Mouse (Mus musculus): ENCODE measurements around the gene Cnnm1.
"Not testable (repeated sequence)": the region's sequence is repeated elsewhere in the genome, so short reads cannot be mapped to it uniquely, and the experiment has no call there.

Cnnm1 gene

DNA sequence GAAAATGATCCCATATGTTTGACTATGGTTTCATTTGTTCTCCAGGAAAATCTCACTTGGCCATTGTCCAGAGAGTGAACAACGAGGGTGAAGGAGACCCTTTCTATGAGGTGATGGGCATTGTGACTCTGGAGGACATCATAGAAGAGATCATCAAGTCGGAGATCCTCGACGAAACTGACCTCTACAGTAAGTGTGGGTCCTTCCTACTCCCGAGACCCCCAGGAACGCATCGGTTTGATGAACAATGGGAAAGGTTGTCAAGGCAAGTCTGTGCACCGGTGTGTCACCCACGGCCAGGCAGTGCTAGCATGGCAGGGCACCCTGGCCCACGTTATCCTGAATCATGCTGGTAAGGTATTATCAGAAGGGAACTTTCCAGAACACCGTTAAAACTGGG lies 24.8 kb downstream of the Cnnm1 start:
- DNase-seq (ENCODE audit: low spot score in 2 of 2): no peak

DNA sequence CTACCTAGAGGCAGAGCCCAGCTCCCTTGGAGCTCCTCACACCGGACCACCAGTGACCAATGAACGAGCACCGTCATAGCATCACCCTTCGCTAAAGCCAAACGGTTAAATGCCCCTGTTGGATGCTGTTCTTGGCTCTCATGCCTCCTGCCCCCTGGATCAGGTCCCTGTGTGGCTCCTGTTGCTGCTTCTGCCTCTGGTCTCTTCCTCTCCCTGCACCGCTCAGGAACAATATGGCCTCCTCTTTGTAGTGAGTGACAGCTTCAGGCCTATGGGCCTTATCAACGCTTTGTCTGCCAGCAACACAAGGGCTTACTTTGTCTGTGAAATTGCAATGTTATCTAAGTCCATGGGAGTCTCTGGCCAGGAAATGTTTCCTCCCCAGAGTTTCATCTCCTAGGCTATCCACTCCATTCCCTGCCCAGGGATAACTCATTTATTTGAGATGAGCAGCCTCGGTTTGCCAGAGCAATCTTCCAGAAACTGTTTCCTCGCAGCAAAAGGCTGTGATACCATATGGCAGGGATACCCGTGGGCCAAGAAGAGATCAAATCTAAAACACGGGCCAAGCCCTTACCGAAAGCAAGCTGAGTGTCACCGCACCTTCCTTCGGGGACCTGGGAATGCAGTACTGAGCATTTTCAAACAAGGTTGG lies 25.5 kb downstream of the Cnnm1 start:
- DNase-seq (ENCODE audit: low spot score in 2 of 2): no peak

DNA sequence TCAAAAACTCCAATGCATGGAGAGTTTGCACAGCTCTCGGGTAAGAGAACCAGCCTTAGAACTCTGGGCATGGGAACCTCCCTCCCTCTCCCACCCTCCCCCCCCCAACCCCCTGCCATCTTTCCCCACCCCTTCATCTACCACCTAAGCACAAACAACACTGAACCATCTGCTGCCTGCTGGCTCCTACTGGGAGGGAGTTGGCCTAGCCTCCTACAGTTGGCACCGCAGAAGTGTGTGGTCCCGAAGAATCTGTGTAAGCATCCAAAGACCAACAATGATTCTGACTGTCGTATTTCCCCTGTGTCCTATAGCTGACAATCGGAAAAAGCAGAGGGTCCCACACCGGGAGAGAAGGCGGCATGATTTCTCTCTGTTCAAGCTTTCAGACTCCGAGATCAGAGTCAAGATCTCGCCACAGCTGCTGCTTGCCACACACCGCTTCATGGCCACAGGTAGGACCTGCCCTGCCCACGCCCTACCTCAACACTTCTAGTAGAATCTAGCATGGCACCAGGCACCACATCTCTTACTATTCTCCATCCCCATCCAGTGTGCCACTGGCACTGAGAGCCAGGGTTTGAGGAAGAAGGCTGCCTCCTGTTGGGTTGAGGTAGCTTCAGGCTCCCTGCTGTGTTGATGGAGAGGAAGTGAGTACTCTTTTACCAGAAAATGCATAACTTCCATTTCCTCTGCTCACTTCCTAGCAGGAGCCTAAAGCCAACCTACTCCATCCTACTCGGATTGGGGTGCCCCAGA lies 27.9 kb downstream of the Cnnm1 start:
- no peak for DNase-seq (ENCODE audit: low spot score in 2 of 2)

DNA sequence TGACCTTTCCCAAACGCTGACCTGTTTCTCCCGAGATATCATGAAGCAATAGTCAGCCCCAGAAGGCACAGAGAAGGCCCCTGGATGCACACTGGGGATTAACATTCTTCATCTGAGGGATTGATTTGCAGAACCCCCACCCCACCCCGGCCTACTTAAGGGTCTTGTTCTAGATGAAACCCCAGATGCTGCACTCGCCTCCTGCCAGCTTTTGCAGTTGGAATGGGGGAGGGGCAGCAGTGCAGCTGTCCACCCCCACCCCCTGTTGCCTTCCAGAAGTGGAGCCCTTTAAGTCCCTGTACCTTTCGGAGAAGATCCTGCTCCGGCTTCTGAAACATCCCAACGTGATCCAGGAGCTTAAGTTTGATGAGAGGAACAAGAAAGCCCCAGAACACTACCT lies 29.1 kb downstream of the Cnnm1 start:
- no peak for DNase-seq (ENCODE audit: low spot score in 2 of 2)

DNA sequence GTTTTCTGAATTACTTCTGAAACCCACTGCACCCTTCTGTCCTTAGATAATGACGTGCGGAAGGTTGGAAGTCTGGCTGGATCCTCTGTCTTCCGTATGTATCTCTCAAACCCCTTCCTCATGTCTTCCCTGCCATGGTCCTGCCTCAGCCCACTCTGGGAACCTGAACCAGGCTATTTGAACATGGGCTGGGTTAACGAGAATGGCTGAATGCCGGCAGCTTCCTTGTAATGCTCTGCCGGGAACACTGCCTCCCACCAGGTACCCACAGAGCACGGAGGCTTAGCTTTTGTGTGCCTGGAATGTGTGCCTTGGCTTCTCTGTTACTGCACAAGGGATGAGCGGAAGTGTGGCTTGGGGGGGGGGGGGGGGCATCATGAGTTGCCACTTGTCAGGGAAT lies 32.1 kb downstream of the Cnnm1 start:
- DNase-seq (ENCODE audit: low spot score in 2 of 2): no peak

DNA sequence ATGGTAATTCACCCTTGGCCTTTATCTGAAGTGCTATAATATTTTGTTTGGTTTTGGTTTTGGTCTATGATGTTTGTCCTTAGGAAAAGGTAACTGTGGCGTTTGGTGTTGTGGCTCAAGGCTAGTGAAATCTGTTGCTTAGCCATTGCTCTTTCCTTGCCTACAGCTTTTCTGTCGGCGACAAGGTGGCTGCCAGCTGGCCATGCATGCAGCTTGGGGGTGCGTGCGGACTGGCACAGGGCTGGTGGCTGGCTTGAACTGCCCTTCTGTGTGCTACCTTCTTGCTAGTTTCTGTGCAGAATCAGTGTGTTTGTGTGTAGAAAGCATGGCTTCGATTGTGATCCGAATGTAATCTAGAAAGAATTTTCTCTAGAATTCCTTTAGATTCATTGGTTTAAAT lies 32.5 kb downstream of the Cnnm1 start:
- no peak for DNase-seq (ENCODE audit: low spot score in 2 of 2)

DNA sequence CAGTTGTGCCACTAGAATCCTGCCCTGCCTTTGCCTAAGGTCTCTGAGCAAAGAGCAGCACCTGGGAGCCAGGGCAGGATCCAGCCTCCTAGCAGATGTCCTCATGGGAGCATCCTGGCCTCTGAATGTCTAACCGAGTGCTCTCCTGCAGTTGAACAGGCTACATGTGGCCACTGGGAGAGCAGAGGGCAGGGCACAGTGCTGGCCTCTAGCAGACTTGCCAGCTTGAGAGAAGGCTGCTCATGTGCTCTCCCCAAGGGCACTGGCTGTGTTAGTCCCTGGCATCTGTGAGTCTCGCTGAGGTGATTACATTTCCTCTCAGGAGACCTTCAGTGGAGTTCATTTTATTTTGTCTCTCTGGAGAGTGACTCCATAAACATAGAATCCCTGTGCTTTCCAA lies 35.4 kb downstream of the Cnnm1 start:
- no peak for DNase-seq (ENCODE audit: low spot score in 2 of 2)

DNA sequence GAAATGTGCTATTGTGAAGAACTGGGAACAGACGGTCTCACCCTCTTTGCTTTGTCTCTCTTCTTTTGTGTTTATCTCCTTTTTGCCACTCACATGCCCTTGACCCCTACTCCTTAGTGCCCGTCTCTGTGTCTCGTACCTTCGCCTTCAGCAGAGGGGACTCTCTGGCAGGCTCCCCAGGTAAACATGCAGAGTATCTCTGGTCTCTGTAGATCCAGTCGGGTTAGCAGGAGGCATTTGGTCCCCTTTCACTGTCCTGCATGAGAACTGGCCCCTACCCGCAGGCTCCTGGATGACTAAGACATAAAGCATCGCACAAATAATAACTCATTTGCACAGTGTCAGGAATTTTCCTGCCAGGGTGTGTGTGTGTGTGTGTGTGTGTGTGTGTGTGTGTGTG lies 35.8 kb downstream of the Cnnm1 start:
- no peak for DNase-seq (ENCODE audit: low spot score in 2 of 2)

DNA sequence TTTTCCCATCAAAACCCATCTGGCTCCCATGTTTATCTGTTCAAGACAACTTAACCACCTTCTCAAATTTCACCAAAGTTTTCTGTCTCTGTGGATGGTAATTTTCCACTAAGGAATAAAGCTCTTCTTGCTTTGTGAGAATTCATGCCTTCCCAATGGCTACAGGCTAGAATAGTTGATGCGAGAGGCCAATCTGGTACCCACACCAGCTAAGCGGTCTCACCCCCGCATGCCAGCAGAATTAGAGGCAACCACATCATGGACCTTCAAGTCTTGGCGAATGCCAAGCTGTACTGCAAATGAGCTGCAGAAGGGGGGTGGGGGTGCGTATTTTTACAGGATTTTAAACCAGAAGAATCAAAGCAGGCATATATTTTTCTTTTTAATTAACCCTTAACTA lies 37.2 kb downstream of the Cnnm1 start:
- DNase-seq (ENCODE audit: low spot score in 2 of 2): no peak

DNA sequence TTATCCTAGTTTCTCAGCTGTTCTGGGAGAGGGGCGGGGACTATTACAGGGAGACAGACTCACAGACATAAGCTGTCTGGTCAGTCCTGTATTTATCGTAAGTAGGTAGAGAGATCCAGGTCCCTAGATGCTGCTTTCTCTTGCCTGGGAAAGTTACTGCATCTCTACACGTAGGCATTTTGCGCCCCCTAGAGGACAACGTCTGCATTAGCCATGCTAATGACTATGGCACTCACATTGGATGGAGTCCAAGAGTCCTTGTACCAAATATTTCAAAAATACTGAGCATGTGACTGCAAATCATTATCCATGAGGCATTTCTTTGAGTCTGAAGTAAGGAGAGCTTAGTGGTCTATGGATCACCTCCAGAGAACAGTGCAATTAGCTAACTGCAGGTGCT lies 38.7 kb downstream of the Cnnm1 start:
- DNase-seq (ENCODE audit: low spot score in 2 of 2): peak; percentile 26 to 33

DNA sequence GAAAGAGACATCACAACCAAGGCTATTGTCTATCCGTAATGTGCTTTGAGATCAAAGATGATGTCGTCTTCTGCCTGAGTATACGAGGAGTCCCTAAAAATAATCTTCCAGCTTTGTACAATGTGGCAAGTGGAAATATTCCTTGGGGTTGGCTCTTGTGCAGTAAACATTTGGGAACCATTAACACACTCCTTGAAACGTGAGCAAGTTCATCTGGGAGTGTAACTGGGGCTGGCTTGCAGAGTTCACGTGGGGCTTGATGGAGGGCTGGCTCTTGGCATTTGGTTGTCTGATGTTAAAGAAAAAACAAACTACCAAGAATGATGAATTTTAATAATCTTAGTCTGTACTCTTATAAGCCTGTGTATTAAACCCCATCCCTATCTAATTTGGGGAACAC lies 39.2 kb downstream of the Cnnm1 start:
- no peak for DNase-seq (ENCODE audit: low spot score in 2 of 2)

DNA sequence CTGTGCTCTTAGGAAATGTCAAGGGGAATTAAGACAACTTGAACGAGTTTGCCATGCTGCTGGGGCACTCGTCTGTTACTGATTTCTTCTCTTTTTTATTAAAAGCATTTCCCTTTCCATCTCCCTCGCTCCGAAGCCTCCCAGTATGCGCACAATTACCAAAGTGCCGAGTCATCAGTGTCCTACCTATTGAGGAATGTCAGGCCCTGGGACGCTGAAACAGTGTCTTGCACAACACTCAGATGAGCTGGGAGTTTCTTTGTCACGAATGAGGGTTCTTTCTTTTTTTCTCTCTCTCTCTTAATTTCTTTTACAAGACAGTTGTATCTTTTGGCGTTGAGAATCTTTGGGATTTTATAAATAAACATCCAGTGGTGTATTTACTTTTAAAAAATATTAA lies 40.3 kb downstream of the Cnnm1 start:
- no peak for DNase-seq (ENCODE audit: low spot score in 2 of 2)

DNA sequence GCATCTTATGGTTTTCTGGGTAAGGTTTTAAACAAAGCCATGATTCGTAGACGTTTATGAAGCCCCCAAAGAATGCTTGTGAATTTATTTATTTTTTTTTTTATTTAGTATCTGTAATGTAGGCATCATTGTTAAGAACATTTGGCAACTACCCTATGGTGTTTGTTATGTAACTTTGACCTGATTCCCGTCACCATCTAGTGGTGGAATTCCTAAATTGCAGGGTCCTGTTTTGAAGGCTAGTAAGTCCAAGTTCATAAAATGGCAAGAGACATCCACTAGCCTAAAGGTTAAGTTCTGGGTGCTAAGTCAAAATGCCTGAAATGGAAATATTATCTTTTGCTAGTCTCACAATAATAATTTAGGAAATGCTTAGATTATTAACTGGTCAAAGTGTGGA lies 47.2 kb downstream of the Cnnm1 start:
- DNase-seq (ENCODE audit: low spot score in 2 of 2): no peak

DNA sequence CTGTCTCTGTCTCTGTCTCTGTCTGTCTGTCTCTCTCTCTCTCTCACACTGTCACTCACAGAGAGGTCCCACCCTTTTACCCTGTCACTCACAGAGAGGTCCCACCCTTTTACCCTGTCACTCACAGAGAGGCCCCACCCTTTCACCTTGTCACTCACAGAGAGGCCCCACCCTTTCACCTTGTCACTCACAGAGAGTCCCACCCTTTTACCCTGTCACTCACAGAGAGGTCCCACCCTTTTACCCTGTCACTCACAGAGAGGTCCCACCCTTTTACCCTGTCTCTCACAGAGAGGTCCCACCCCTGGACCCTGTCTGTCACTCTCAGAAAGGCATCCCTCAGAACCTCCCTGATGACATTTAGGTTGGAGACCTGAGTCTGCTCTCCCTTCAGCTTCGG lies 53.1 kb downstream of the Cnnm1 start:
- not testable (repeated sequence) for DNase-seq (ENCODE audit: low spot score in 2 of 2)

DNA sequence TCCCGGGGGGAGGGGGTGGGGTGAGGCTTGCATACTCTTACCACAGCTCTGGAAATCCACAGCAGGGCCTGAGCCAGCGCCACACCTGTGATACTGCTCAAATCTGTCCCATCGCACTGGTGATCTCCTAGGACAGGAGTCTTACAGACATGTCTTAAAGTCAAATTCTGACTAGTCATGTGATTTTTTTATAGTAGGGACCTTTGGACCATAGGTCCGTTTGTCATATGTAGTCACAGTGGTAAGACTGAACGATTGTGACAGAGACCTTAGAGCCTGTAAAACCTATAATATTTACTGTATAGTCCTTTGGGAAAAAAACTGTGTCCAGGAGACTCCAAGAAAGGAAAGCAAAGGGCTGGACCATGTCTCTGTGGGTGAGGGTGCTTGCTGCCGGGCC lies 53.6 kb downstream of the Cnnm1 start:
- DNase-seq (ENCODE audit: low spot score in 2 of 2): no peak

DNA sequence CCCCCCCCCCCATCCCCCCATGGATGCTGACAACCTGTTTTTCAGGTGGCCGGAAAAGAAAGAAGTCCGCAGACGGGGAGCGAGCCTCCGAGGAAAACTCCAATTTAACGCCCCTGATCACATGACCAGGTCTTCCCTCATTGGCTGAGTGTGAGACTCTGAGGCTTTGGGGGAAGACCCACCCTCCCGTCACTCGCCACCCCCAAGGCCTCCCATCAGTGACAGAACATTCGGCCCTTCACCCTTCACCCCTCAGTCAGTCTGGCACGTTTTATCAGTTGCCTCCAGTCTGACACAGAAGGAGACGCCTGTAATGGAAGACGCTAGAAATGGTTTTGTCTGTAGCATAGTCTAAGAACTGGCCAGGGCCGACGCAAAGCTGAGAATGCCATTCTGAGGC lies 54.7 kb downstream of the Cnnm1 start:
- no peak for DNase-seq (ENCODE audit: low spot score in 2 of 2)

DNA sequence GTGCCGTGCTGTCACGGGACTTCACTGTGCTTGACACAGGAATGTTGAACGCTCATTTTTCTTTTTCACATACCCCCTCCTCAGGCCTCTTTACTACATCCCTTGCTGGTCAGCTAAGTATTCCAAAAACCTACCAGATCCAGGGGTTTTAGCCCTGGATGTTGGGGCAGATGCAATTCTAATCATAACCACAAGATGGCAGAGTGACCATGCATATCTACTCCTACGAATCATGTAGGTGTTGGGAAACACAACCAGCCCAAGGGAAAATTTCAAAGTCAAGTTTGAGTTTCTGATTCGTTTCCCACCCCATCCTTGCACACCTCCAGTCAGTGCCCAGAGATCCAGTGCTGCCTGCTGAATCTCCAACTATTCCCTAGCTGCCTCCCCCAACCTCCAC lies 55.6 kb downstream of the Cnnm1 start:
- peak; percentile 25 to 35 for DNase-seq (ENCODE audit: low spot score in 2 of 2)

DNA sequence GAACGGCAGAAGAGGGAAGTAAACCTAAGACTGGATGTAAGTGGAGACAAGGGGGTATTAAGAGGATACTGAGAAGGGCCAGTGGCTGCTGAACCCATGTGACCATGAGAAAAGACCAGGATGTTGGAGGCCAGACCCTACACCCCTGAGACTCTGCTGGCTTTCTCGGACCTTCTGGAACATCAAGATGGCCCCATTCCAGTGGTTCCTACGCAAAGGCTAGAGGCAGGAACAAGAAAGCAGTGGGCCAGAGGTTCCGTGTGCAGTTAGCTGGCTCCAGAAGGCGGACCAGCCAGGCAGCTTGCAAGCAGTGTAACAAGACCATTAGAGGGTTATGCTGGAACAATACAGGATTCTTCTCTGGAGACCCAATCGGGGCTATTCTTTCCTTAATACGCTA lies 57.2 kb downstream of the Cnnm1 start:
- DNase-seq (ENCODE audit: low spot score in 2 of 2): no peak

DNA sequence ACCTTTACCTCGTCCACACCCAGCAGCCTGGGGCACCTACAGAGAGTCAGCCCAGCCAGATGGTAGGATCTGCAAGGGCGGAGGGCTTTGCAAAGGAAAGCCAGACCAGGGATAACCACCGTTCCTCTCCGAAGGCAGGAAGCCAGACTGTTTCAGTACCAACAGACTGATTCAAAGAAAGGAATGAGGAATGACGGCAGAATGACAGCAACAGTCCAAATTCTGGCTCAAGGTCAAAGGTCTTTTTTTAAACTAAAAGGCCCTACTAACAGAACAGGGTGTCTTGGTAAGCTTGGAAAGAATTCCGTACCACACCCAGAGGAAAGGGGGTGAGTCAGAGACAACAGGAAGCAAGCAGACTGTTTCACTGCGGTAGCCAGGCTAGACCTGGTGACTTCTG lies 58.6 kb downstream of the Cnnm1 start:
- no peak for DNase-seq (ENCODE audit: low spot score in 2 of 2)

DNA sequence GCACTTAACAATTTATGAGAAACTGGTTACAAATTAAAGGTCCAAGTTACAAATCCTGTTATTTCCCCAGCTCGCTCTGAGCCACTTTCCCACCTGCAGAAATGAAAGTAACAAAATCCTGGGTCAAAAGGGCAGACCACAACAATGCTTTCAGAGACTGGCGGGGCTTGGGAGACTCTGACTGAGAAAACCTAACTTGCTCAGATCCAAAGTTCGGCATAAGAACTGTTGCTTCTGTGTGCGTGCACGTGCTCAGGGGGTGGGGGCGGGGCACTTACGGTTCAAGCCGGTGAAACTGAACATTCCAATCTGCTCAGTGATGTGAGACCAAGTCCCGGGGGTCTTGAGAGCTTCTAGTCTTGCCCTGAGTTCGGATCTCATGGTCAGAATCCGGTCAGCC lies 62.4 kb downstream of the Cnnm1 start:
- DNase-seq (ENCODE audit: low spot score in 2 of 2): no peak

DNA sequence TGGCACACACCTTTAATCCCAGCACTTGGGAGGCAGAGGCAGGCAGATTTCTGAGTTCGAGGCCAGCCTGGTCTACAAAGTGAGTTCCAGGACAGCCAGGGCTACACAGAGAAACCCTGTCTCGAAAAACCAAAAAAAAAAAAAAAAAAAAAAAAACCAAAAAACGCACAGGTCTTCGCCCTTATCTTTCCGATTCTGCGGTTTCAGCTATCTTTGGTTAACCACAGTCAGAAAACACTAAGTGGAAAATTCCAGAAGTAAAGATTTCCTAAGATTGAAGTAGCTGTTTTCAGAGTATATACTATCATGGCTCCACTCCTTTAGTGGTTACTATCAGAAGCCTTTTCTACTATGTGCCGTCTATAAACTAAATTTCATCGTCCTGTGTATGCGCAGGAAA lies 63.4 kb downstream of the Cnnm1 start:
- DNase-seq (ENCODE audit: low spot score in 2 of 2): not testable (repeated sequence)

DNA sequence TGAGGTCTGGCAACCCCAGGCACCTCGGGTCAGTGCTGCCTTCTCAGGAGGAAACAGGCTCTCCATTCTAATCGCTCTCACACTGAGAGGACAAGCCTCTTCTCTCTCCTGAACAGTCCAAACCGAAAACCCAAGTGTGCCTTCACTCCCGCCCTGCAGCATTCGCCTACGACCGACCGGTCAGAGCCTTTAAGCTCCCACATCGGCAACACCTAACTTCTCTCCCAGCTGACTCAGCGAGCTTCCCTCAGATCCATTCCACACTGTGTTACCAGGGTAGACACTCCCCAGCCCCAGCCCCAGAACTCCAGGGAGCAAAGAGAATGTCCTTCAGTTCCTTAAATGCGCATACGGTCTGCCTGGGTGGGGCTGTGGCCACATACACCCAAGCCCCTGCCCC lies 65.2 kb downstream of the Cnnm1 start:
- DNase-seq (ENCODE audit: low spot score in 2 of 2): no peak

DNA sequence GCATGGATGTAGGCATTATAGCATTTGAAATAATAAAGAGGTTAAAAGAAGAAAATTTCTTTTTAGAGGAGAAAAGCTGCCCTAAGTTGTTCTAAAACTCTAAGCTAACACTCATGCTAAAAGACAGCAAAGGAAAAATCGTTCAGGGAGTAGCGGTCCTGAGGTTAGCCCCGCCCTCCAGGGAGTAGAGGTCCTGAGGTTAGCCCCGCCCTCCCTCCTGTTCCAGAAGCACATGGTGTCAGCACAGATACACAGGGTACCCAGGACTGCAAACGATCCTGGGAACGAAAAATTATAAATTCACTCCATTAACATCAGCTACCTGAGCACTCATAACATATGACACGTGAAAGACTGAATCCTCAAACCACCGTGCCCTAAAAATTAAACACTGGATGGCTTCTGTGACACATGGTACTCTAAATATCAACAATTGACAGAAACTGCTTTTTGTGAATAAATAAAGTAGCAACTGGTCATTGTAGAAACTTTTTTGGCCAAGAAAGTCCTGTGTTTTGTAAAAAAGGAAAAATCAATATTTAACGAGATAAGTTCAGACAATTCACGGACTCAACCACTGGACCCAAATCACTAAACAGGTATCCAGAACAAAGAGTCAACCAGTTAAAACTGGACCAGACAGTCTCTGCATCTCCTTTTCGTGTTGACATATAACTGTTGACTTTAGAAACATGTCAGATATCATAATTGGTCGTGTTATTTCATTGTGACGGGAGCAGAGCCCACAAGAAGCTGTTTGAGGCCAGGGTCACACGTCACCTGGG lies 70.4 kb downstream of the Cnnm1 start:
- DNase-seq (ENCODE audit: low spot score in 2 of 2): no peak

All from natural killer cell, adult 2 months (primary cell).